Mouse (Mus musculus) lung, adult 2 months (tissue): ENCODE results near the gene Uvssa. TPM values are rescaled to one million over a fixed set of nuclear protein-coding genes. Genes with fewer than 3 reads are reported as not detected.

ENCODE experiments used
- DNase-seq: peaks from one replicate; pipeline ENCODE4 v3.0.0; 2022
- H3K4me1 ChIP-seq: fragments of 200-500 bp; 2 replicates; pipeline ENCODE4 v1.6.1; 2011; ENCODE audit warnings: low read length; ENCODE audit not compliant: control insufficient read depth, insufficient read depth
- H3K4me3 ChIP-seq: fragments of 200-500 bp; replicated peaks from 2 replicates; pipeline ENCODE3; 2011; ENCODE audit warnings: low read depth, mild to moderate bottlenecking, control low read depth, low read length; ENCODE audit errors: extremely low read depth
- CTCF ChIP-seq: fragments of 200-500 bp; IDR thresholded peaks from 2 replicates; pipeline ENCODE4 v1.5.1; 2011; ENCODE audit warnings: mild to moderate bottlenecking, low read length, control low read depth; ENCODE audit not compliant: insufficient read depth
- POLR2A ChIP-seq: fragments of 200-500 bp; IDR thresholded peaks from 2 replicates; pipeline ENCODE4 v1.6.1; 2011; ENCODE audit warnings: low read depth, mild to moderate bottlenecking, control low read depth, low read length, borderline replicate concordance; ENCODE audit errors: extremely low read depth
- WGBS: fragments of 180-500 bp; shearing (Covaris S2); methylation state at CpG from one replicate; pipeline ENCODE4 v1.1.7; 2018; 5-methylcytosine and 5-hydroxymethylcytosine counted together
- polyA plus RNA-seq: library from polyadenylated mRNA; depleted of rRNA; stranded (reverse); fragments of >200 nt; gene quantifications from 2 replicates; pipeline ENCODE4 v1.2.3, GENCODE M21; 2012

Gene Uvssa
- polyA plus RNA-seq, 1 experiment, result 5.9 TPM

DNA sequence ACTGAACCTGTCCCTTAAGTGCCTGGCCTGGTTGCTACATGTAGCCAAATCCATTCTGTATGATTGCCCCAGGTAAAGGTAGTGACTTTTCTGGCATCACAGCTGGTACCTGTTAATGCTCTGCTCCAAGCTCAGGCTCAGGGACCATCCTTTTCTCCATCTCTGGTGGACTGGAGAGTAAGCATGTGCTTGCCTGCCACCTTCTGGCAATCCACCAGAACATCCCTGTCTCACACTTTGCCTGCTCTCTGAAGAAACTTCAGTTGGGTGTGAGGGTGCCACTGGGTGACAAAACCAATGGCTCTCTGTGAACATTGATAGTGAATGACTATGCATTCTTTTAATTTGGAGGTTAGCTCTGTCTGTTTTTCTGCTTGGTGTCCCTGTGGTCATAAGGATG, 7.2 kb upstream of the Uvssa start:
- TF ChIP-seq CTCF (peak; percentile 72), POLR2A (no peak)
- no peak overlapping the region for H3K4me3 ChIP-seq
- H3K4me1 ChIP-seq, result no peaks in the 10 kb centered on the region
- DNase-seq, result no peak

DNA sequence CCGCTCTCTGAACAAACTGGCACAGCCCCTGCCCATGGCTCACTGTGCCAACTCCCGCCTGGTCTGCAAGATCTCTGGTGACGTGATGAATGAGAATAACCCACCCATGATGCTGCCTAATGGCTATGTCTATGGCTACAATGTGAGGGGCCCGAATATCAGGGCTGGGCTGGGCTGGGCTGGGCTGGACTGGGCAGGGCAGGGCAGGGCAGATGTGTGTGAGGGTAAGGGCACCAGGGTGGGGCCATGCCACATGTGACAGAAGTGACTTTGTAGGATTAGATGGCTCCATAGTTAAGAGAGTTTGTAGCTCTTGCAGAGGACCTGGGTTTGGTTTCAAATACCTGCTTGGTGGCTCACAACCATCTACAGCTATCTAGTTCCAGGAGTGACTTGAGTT, 6.7 kb upstream of the Uvssa start:
- WGBS, result 95% methylated on average over 4 of the region's 4 CpGs
- Histone ChIP-seq H3K4me1 (no peaks in the 10 kb centered on the region), H3K4me3 (no peak overlapping the region)
- TF ChIP-seq CTCF (no peak), POLR2A (no peak)
- no peak for DNase-seq

DNA sequence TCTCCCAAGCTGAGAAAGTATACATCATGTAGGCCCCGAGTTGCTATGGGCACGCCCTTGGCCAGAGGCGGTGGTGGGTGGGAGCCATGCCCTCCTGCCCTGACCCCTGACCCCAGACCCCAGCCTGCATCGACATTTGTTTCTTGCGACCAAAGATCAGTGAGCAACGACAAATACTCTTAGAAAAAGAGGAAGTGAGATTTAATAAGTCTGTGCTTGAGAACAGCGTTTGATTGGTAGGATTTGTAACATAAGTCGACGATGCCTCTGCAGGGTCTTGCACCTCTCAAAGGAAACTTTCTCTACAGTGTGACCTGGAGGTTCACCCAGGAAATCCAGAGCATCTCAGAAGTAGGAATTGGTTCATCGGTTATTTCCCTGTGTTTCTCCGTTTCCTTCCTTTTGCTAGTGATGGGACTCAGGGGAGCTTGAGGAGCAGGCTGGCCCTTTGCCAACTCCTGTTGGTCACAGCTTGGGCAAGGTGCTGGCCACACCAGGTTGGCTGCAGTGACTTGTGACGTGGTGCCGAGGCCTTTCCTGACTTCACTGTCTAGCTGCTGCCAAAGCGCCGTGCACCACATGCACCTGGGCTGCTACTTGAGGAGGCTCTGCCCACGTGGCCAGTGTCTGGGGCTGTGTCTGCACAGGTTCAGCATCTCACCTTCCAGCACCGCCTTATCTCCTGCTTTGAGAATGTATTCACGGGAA, 5.9 kb upstream of the Uvssa start:
- WGBS, result 76% methylated on average over 18 of the region's 18 CpGs
- H3K4me3 ChIP-seq, result no peak overlapping the region
- TF ChIP-seq POLR2A (no peak), CTCF (no peak)
- DNase-seq, result no peak
- H3K4me1 ChIP-seq, result 0 out of 2 replicates have a peak, but pooled peaks cover 2% of the 10 kb centered on the region

DNA sequence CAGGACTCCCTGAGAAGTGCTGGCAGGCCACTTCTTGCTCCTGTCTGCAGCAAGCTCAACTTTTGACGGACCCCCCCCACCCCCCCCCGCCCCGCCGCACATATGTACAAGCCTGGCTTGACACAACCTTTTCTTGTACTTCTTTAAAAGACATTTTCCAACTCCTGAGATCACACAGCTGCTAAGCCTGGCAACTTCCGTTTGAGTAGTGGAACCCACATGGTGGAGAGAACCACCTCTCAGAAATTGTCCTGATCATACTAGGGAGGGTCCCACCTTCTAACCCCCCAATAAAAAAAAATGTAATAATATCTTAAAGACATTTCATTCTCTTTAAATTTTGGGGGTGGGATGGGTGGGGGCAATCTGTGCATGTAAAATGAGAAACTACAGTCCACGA, 1.2 kb upstream of the Uvssa start:
- no peak for TF ChIP-seq CTCF
- Histone ChIP-seq H3K4me3 (peak overlapping the region; percentile 21), H3K4me1 (peaks cover 7% of the 10 kb centered on the region; the same call in 1 of the 2 replicates)
- 30% methylated on average over 6 of the region's 6 CpGs for WGBS
- DNase-seq, result no peak

DNA sequence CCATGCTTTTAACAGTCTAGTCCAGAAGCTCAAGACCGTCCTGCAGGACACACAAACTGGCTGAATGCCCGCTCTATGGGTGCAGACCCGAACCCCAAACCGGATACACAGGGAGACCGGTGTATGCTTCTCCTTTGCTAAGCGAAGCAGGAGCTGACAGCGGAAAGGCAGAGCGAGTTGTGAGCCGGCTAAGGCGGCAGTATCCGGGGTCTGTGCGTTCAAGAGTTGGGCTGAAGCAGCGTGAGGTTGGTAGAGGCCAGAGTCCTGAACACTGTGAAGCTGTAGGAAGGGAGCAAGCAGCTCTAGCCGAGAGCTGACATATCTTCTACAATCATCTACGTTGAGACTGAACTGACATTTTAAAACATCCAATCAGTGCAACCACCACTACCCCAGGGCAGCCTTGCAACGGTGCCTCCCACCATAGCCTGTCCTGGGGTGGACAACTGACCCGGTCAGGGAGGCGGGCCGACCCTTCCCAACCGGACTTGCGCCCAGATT, 498 bp upstream of the Uvssa start:
- Histone ChIP-seq H3K4me1 (peaks cover 7% of the 10 kb centered on the region; the same call in 1 of the 2 replicates), H3K4me3 (peak overlapping the region; percentile 76)
- WGBS, result under 1% methylated on average over 21 of the region's 21 CpGs
- TF ChIP-seq POLR2A, result 0 out of 2 replicates have a peak, but pooled peaks have one; percentile 27
- TF ChIP-seq CTCF, result no peak; the same call in 1 of the 2 replicates
- DNase-seq, result no peak

DNA sequence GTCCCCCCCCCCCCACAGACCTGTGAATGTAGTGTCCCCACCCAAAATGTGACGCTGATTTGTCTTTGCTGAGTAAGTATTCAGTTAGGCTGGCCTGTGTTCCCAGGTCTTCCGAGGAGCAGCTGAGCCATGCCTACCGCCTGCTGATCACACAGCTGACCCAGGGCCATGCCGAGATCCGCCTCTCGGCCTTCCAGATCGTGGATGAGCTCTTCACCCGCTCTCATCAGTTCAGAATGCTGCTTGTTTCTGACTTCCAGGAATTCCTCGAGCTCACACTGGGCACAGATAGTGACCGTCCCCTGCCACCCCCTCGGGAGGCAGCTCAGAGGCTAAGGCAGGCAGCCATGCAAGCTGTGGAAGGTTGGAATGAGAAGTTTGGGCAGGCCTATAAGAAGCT, 9.2 kb downstream of the Uvssa start:
- TF ChIP-seq POLR2A, result no peak
- no peak for TF ChIP-seq CTCF
- WGBS, result 84% methylated on average over 11 of the region's 11 CpGs
- no peaks in the 10 kb centered on the region for H3K4me1 ChIP-seq
- DNase-seq, result no peak
- no peak overlapping the region for H3K4me3 ChIP-seq

DNA sequence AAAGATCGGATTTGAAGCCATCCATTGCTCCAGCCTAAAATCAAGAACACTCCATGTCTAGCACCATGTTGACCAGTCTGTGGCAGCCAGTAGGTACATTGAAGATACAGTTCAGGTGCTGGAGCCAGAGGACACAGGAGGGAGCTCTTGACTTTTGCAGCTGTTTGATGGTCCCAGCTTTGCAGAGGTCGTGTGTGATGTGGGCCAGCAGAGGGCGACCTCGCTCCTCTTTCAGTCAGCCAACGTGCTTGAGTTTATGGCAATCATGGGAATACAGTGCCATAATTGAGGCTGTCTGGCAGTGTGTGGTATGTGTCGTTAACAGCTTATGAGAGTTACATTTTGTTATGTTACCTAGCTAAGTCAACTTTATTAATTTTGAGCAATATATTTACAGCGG, 15.5 kb downstream of the Uvssa start:
- peak; percentile 96 for TF ChIP-seq CTCF
- no peak for TF ChIP-seq POLR2A
- DNase-seq, result peak; percentile 57
- 21% methylated on average over 7 of the region's 7 CpGs for WGBS
- Histone ChIP-seq H3K4me3 (no peak overlapping the region), H3K4me1 (no peaks in the 10 kb centered on the region)

DNA sequence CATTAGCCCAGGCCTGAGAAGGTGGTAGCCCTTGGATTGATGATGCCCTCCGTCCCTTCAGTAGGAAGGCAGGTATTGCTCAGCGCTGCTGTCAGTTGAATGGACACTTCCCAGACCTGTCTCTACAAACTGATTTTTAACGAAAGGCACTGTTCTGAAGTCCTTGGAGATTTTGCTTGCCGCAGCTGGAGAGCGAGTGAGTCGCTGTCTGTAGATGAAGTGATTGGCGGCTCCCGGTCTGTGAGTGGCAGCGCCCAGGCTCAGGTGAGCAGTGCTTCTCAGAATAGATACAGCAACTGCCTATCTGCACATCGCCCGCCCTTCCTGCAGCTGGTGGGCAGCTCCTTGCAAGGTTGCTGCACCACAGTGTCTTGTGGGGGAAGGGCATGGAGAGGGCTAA, 17.3 kb downstream of the Uvssa start:
- DNase-seq, result no peak
- TF ChIP-seq CTCF (no peak), POLR2A (no peak)
- WGBS, result 92% methylated on average over 11 of the region's 11 CpGs
- H3K4me1 ChIP-seq, result no peaks in the 10 kb centered on the region
- H3K4me3 ChIP-seq, result no peak overlapping the region

DNA sequence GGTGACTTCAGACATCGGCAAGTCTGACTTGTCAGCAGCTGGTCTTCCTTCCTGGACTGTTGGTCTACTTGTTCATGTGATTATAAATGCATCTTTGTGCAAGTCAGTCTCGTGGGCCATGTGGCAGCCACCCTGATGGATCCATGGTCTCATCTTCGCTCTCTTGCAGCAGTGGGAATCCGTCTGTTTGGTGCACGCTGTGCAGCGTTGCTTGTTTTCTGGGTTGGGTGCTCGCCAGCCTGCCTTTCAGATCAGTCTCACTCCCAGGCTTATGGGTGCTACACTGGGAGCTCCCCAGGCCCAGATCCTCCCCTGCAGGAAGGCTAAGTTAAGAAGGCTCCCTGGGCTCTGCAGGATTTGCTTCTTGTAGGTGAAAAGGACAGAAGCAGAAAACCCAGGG, 18.5 kb downstream of the Uvssa start:
- TF ChIP-seq POLR2A (no peak), CTCF (no peak)
- WGBS, result 83% methylated on average over 7 of the region's 7 CpGs

DNA sequence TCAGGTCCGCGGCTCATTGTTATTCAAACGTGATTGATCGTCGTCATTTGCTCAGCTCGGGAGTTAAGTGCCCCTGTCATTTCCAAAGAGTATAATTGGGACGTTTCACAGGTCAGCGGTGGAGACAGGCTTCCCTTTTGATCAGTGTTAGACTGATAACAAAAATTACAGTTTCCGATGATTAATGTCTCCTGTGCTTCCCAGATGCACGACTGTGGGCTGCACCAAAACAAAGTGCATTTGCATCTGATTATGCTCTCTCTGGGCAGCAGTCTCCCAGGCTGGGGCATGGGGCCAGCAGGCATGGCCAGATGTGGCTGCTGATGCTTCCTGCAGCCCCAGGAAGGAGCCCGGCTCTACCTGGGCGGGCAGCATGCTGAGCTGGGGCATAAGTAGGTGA, 22.5 kb downstream of the Uvssa start:
- 64% methylated on average over 12 of the region's 12 CpGs for WGBS
- no peak for TF ChIP-seq POLR2A
- TF ChIP-seq CTCF, result no peak
- Histone ChIP-seq H3K4me1 (no peaks in the 10 kb centered on the region), H3K4me3 (no peak overlapping the region)
- no peak for DNase-seq

More for the DNA sequence above, 18.5 kb downstream of the Uvssa start:
- Histone ChIP-seq H3K4me3 (no peak overlapping the region), H3K4me1 (no peaks in the 10 kb centered on the region)
- DNase-seq, result no peak
